Mouse (Mus musculus) left cerebral cortex, postnatal 25 days (tissue): ENCODE measurements around the gene Hmgb2. TPM values are rescaled to one million over a fixed set of nuclear protein-coding genes. Genes with fewer than 3 reads are reported as not detected.
A peak's percentile ranks its signal among the peaks of the same experiment; 100 is the strongest.

Source experiments
- DNase-seq, 2 experiments: peaks; one replicate each; pipeline ENCODE4 v3.0.0; 2022; ENCODE audit warnings: low spot score in 2 of 2, mixed read lengths in 1 of 2
- intact Hi-C: fragments of 180-260 bp; cut with DNase I; formaldehyde crosslinking; loops from one replicate; pipeline ENCODE4 v1.15.1; 2025
- total RNA-seq, 2 experiments: library from RNA; stranded (reverse); gene quantifications; 2 replicates each; pipeline ENCODE4 v1.2.3; 2021

The Hmgb2 gene
- total RNA-seq, 2 experiments from 2014 or later = 2.4 to 5.5 TPM

GRCm38 (mm10) chr8:57546401-57546800 lies 34.7 kb downstream of the Hmgb2 start:
- intact Hi-C loops = no loop called here
- DNase-seq = no peak

GRCm38 (mm10) chr8:57546834-57547233 lies 35.1 kb downstream of the Hmgb2 start:
- intact Hi-C loops = no loop called here
- DNase-seq = no peak

- intact Hi-C loops = no loop called here
- no peak for DNase-seq
Observed at GRCm38 (mm10) chr8:57547581-57547980, 35.9 kb downstream of the Hmgb2 start.

GRCm38 (mm10) chr8:57552102-57553032 lies 40.7 kb downstream of the Hmgb2 start:
- no peak for DNase-seq
- intact Hi-C loops = no loop called here

- DNase-seq = no peak
- intact Hi-C loops = no loop called here
Observed at GRCm38 (mm10) chr8:57560926-57561325, 49.2 kb downstream of the Hmgb2 start.

- intact Hi-C loops = no loop called here
Observed at GRCm38 (mm10) chr8:57562741-57563140, 51.0 kb downstream of the Hmgb2 start.

GRCm38 (mm10) chr8:57563726-57564125 lies 52.0 kb downstream of the Hmgb2 start:
- intact Hi-C loops = no loop called here
- DNase-seq = peak; percentile 40 to 70

More at GRCm38 (mm10) chr8:57562741-57563140, 51.0 kb downstream of the Hmgb2 start:
- no peak for DNase-seq

- no peak for DNase-seq
Observed at GRCm38 (mm10) chr8:57565039-57565438, 53.3 kb downstream of the Hmgb2 start.

More at GRCm38 (mm10) chr8:57565039-57565438, 53.3 kb downstream of the Hmgb2 start:
- intact Hi-C loops = no loop called here

Other genes starting within 250 kb of the Hmgb2 start
- gene Hand2, start 190.9 kb upstream of the Hmgb2 start, total RNA-seq = not detected
- 10 to 100 TPM; 44.5 to 54.1 TPM for gene Scrg1, start 56.0 kb upstream of the Hmgb2 start, total RNA-seq
- gene Sap30, start 24.0 kb upstream of the Hmgb2 start, total RNA-seq = 1 to 10 TPM; 8.3 to 8.6 TPM
- gene Galnt7, start 141.1 kb downstream of the Hmgb2 start, total RNA-seq = 10 to 100 TPM; 10.2 to 10.6 TPM